In genomic region chr3:51673408-51674086, GRCm38 (mm10) we compare ENCODE assay signal across 9 mouse cellular contexts. TPM values are rescaled to one million over a fixed set of nuclear protein-coding genes. Genes with fewer than 3 reads are reported as not detected.
DNase-seq lines count a peak whose midpoint lies in the region; ATAC-seq and TF ChIP-seq lines count a peak whose summit lies in the region.
"Had no signal": no experiment of that assay in that cellular context is flagged by ENCODE, and none has a peak within 500 bp of the region (broad histone marks: within the 10 kb centered on the region; RNA-seq: fewer than 3 reads in every experiment).

No protein-coding gene starts in this region.

- peaks cover 4% of the 10 kb centered on the region; the same call in 1 of the 2 replicates for H3K27me3 ChIP-seq in heart, embryonic 13.5 days (replicated peaks)
- 0 out of 2 replicates have a peak, but pooled peaks cover 3% of the 10 kb centered on the region for H3K27me3 ChIP-seq in kidney, embryonic 16.5 days (ENCODE audit: insufficient read depth, low read length)
- no peaks in the 10 kb centered on the region for H3K27me3 ChIP-seq in lung, embryonic 14.5 days (ENCODE audit: insufficient read depth, low read length)
- no peaks in the 10 kb centered on the region for H3K27me3 ChIP-seq in stomach, embryonic 15.5 days (replicated peaks)
- H3K27me3 ChIP-seq: neural tube, embryonic 12.5 days had no signal

- 60% methylated on average over 21 of the region's 21 CpGs for WGBS in heart, embryonic 13.5 days
- WGBS in kidney, embryonic 16.5 days, result 68% methylated on average over 21 of the region's 21 CpGs
- 62% methylated on average over 21 of the region's 21 CpGs for WGBS in lung, embryonic 14.5 days
- WGBS in stomach, embryonic 15.5 days, result 65% methylated on average over 21 of the region's 21 CpGs

- DNase-seq in CD4-positive, CD25-positive, alpha-beta regulatory T cell, adult 2 months (ENCODE audit: low read depth, low spot score), result peak; percentile 53
- peak; percentile 15 for DNase-seq in T-cell, adult 2 months (ENCODE audit: low spot score)
- peak; percentile 61 for DNase-seq in embryo, embryonic 10 days (ENCODE audit: low spot score)
- DNase-seq in lung, embryonic 14.5 days, result peak; percentile 76

- peaks cover 27% of the 10 kb centered on the region for H3K4me1 ChIP-seq in heart, embryonic 13.5 days
- H3K4me1 ChIP-seq in kidney, embryonic 16.5 days (ENCODE audit: insufficient read depth, low read length), result peaks cover 5% of the 10 kb centered on the region; the same call in 1 of the 2 replicates
- H3K4me1 ChIP-seq in lung, embryonic 14.5 days (ENCODE audit: insufficient read depth), result no peaks in the 10 kb centered on the region
- H3K4me1 ChIP-seq in stomach, embryonic 15.5 days, result peaks cover 2% of the 10 kb centered on the region; the same call in 1 of the 2 replicates
- H3K4me1 ChIP-seq: neural tube, embryonic 12.5 days had no signal

- no peak overlapping the region for H3K4me3 ChIP-seq in heart, embryonic 13.5 days
- H3K4me3 ChIP-seq in kidney, embryonic 16.5 days (ENCODE audit: low read length), result no peak overlapping the region
- no peak overlapping the region for H3K4me3 ChIP-seq in lung, embryonic 14.5 days (ENCODE audit: low read depth, low read length)
- no peak overlapping the region for H3K4me3 ChIP-seq in stomach, embryonic 15.5 days (replicated peaks)
- H3K4me3 ChIP-seq: neural tube, embryonic 12.5 days had no signal

- no peak overlapping the region for H3K27ac ChIP-seq in heart, embryonic 13.5 days (replicated peaks)
- no peak overlapping the region for H3K27ac ChIP-seq in kidney, embryonic 16.5 days (ENCODE audit: low read length)
- H3K27ac ChIP-seq in lung, embryonic 14.5 days (ENCODE audit: low read depth), result no peak overlapping the region
- no peak overlapping the region for H3K27ac ChIP-seq in stomach, embryonic 15.5 days
- H3K27ac ChIP-seq: neural tube, embryonic 12.5 days had no signal

- TF ChIP-seq CTCF in lung, embryonic 14.5 days (IDR thresholded peaks at IDR 0.05; ENCODE audit: low read depth), result peak; percentile 69

- no peaks in the 10 kb centered on the region for H3K36me3 ChIP-seq in heart, embryonic 13.5 days
- H3K36me3 ChIP-seq in kidney, embryonic 16.5 days (ENCODE audit: insufficient read depth, low read length), result no peaks in the 10 kb centered on the region
- no peaks in the 10 kb centered on the region for H3K36me3 ChIP-seq in lung, embryonic 14.5 days (ENCODE audit: insufficient read depth)
- H3K36me3 ChIP-seq in stomach, embryonic 15.5 days, result no peaks in the 10 kb centered on the region
- H3K36me3 ChIP-seq: neural tube, embryonic 12.5 days had no signal

- H3K9ac ChIP-seq in heart, embryonic 13.5 days, result no peak overlapping the region
- no peak overlapping the region for H3K9ac ChIP-seq in kidney, embryonic 16.5 days (replicated peaks; ENCODE audit: low read length)
- H3K9ac ChIP-seq in lung, embryonic 14.5 days, result no peak overlapping the region
- H3K9ac ChIP-seq in stomach, embryonic 15.5 days, result no peak overlapping the region
- H3K9ac ChIP-seq: neural tube, embryonic 12.5 days had no signal

- ATAC-seq in CD4-positive, CD25-positive, alpha-beta regulatory T cell, adult 4 months, result no peak
- no peak for ATAC-seq in heart, embryonic 13.5 days (ENCODE audit: extremely low read depth, insufficient number of reproducible peaks, low FRiP score, low TSS enrichment)
- ATAC-seq in kidney, embryonic 16.5 days (ENCODE audit: low FRiP score, low TSS enrichment), result peak; percentile 68
- peak; percentile 52; the same call in 1 of the 2 replicates for ATAC-seq in lung, embryonic 14.5 days (ENCODE audit: insufficient read depth)
- peak; percentile 36; the same call in 1 of the 2 replicates for ATAC-seq in stomach, embryonic 15.5 days (ENCODE audit: insufficient read depth, low FRiP score, low read depth)

- peak overlapping the region; percentile 13; the same call in 1 of the 2 replicates for H3K4me2 ChIP-seq in heart, embryonic 13.5 days
- H3K4me2 ChIP-seq in kidney, embryonic 16.5 days (replicated peaks; ENCODE audit: low read depth, low read length), result no peak overlapping the region
- H3K4me2 ChIP-seq in lung, embryonic 14.5 days, result no peak overlapping the region
- H3K4me2 ChIP-seq in stomach, embryonic 15.5 days, result no peak overlapping the region
- H3K4me2 ChIP-seq: neural tube, embryonic 12.5 days had no signal

- H3K9me3 ChIP-seq in heart, embryonic 13.5 days, result no peaks in the 10 kb centered on the region
- H3K9me3 ChIP-seq in kidney, embryonic 16.5 days (ENCODE audit: low read length), result no peaks in the 10 kb centered on the region
- no peaks in the 10 kb centered on the region for H3K9me3 ChIP-seq in lung, embryonic 14.5 days (ENCODE audit: low read depth, low read length)
- H3K9me3 ChIP-seq in stomach, embryonic 15.5 days, result no peaks in the 10 kb centered on the region
- H3K9me3 ChIP-seq: neural tube, embryonic 12.5 days had no signal

RNA-seq across cellular contexts. Expression of gene Mgst2, which starts 13.4 kb away (rescaled TPM):
- polyA plus RNA-seq in CD4-positive, CD25-positive, alpha-beta regulatory T cell, adult 4 months (2017; shearing (Covaris generic)), result 100 to 1,000 TPM; 175 to 223 TPM
- polyA plus RNA-seq in heart, embryonic 13.5 days (2015; fragmentation: Nextera tagmentation; extraction: Ambion mirVana), result 2.4 and 3.8 TPM in 2 replicates
- 1.1 and 1.6 TPM in 2 replicates for polyA plus RNA-seq in kidney, embryonic 16.5 days (2015; fragmentation: Nextera tagmentation; extraction: Ambion mirVana)
- 1.8 and 1.9 TPM in 2 replicates for polyA plus RNA-seq in lung, embryonic 14.5 days (2014; fragmentation: Nextera tagmentation; extraction: Ambion mirVana)
- 30.9 and 34.6 TPM in 2 replicates for polyA plus RNA-seq in stomach, embryonic 15.5 days (2015; fragmentation: Nextera tagmentation; extraction: Ambion mirVana)

Comparison
In these comparisons a context has a peak if more than half of its experiments do, and no peak if none do; other contexts are left out.
1. DNase-seq: peak in every context shown above with its lines; median percentile 76 in lung, embryonic 14.5 days; 61 in embryo, embryonic 10 days; 53 in CD4-positive, CD25-positive, alpha-beta regulatory T cell, adult 2 months; 15 in T-cell, adult 2 months.
2. ATAC-seq: peak in kidney, embryonic 16.5 days (single experiment), lung, embryonic 14.5 days (single experiment) and stomach, embryonic 15.5 days (single experiment); none in CD4-positive, CD25-positive, alpha-beta regulatory T cell, adult 4 months (single experiment) and heart, embryonic 13.5 days (single experiment).